Mouse (Mus musculus): ENCODE measurements around the gene Safb.
A peak's percentile ranks its signal among the peaks of the same experiment; 100 is the strongest.

Safb gene

DNA sequence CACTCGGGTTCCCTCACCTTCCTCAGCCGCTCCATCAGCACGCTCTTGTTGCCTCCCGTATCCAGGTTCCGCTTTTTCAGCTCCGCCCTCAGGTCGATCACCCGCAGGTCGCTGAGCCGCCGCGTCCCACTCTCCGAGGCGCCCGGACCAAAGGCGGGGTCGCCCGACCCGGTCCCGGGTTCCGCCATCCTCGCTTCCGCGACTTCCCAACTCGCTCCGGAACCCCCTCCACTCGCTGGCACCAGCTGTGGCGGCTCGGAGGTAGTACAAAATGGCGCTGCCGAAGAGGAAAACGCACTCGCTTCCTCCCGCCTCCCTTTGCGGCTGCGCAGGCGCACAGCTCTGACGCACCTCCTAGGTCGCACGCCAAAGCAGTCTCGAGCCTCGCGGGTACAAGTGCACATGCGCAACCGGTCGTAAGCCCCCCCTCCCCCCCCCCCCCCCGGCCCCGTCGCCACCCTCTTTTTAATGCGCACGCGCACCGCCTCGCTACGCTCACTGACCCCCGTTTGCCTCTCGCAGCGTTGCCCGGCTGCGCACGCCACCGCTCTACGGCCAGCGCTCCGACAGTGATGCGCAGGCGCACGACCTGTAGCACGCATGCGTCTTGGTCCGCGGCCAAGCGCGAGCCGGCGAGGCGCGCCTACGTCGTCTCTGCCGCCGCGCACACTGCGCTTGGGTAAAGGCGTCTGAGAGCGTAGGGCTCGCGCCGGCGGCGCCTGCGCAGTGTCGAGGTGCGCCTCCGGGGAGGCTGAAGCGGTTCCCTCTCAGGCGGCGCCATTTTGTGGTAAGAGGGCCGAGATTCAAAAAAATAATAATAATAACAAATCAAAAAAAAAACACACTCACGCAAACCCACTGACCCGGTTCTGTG is at the start of gene Safb, which contains the start of gene Safb2:
Gene Safb (plus strand): TSS at position 569 of the 874 bp plus-strand sequence.
Gene Safb2 (minus strand): TSS at position 329 of the 874 bp plus-strand sequence.
- peak; percentile 100 for DNase-seq

DNA sequence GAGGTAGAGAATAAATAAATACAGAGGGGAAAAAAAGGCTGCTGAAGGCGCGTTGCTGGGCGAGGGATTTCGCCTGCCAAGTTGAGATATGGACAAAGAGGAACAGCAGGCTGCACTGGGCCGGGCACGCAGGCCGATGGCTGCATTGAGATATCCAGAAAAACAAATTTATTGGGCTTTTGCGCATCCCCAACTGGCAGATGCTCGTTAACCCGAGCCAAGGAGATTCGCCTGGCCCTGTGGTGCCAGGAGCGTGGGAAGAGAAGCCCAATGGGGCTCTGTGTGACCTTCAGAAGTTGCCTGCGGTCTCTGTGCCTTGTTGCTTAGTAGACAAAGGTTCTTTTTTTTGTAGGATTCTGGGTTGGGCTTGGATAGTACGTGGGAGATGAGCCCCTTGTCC is 48.4 kb upstream of the Safb start:
- peak in 1 of 2 experiments; percentile 14 for DNase-seq

DNA sequence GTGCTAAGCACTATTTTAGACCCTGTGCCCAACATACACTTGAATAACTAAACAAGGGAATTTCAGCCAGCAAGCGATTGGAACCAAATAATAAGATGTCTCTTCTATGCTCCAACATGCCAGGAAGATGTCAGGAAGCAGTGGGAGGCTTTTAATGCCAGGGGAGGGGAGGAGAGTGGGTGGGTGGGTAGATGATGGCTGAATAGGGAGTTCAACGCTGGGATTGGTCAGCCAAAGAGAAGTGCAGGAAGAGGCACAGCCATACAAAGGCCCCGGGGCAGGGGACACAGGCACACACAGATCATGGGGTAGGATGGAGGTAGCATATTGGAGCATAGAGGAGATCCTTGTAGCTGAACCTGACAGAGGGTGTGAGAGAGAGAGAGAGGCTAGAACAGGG is 47.8 kb upstream of the Safb start:
- peak in 1 of 2 experiments; percentile 4 for DNase-seq

DNA sequence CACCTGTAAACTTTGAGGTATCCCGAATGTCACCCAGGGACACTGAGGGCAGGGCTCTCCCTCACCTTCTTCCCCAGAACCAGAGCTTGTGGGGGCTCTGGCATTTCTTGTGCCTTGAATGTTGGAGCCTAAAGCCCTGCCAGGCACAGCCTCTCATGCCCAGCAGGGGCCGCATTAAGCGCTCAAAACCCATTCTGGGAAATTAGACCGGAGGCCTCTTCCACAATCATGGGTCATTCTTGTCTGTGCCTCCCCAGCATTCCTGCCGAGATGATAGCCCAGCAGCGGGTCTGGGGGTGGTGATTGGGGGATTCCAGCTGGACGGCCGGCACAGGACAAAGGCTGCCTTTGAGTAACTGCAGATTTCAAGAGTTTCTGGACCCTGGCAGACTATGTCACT is 46.7 kb upstream of the Safb start:
- DNase-seq = peak in 1 of 2 experiments; percentile 36

DNA sequence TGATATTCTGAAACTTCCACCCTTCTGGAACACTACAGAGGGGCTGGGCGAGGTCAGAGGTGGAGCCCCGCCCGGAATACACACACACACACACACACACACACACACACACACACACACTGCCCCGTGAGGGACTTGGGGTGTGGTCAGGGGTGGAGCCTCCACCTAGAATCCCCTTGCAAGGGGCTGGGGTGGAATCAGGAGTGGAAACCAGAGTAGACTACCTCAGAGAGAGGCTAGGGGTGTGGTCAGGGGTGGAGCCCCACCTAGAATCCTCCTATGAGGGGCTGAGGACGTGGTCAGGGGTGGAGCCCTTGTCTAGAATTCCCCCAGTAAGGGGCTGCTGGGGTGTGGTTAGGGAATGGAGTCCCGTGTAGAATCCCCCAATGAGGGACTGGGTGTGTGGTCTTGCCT is 44.1 kb upstream of the Safb start:
- peak in 1 of 2 experiments; percentile 23 for DNase-seq

DNA sequence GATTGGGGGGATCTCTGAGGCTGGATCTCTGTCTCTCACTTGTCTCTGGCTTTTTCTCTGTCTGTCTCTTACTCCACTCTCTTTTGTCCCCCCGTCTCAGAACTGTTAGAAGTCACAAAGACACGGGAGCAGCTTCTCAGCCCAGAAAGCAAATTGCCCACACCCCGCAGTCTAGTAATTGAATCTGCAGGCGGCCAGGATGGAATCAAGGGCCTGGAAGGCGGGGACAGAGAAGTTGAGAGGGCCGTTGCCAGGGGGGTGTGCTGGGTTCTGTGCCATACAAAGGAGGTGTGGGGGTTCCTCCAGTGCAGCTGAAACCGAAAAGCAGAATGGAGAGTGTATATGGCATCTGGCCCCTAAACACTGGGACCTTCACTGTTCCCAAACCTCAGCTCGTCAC is 41.9 kb upstream of the Safb start:
- DNase-seq = peak in 1 of 2 experiments; percentile 11

DNA sequence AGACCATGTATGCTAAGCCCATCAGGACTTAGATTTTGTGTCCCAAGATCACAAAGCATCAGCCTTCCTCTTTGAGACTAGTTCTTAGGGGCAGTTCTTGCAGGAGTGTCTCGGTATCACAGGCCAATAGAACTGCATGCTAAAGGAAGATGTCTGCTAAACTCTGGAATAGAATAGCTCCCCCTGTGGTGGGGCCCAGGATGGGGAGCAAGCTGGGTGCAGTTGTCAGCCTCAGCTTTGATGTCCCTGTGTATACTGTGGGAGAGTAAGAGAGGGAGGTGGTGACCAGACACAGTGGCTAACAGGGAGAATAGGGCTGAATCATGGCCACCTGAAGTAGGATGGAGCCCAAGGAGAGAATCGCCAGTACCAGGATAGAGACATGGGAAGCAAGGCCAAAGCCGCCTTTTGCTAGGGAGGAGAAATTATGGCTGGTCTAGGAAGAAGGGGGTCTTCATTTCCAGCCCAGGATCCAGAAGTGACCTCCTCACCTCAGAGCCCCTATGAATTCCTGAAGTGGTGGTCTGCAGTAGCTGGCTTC is 40.9 kb upstream of the Safb start:
- peak in 1 of 2 experiments; percentile 5 for DNase-seq

DNA sequence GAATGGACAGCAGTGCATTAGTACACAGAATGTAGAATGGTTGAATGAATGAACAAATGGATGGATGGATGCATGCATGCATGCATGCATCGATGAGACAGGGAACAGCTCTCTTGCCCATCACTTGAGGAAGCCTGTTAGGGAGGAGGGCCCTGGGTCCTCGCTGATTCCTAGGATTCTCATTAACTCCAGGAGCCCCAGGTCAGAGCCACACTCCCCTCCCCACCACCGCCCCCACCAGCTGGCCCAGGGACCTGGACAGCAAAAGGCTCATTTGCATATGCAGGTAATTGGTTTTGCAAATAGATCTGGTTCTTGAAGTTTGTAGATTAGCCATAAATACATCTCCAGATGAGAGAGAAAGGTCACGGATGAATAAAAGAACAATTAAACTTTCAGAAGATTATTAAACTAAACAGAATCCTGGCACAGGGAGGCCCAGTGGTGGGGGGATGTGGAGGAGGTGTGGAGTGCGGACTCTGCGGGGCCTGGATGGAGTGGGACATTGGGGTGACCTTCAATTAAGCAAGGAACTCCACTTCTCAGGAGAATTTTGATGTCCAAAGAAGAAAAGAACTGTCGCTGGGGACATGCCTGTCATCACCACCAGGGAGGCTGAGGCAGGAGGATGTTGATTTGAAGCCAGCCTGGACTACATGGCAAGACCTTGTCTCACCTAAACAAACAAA is 39.8 kb upstream of the Safb start:
- DNase-seq = peak in 1 of 2 experiments; percentile 11

DNA sequence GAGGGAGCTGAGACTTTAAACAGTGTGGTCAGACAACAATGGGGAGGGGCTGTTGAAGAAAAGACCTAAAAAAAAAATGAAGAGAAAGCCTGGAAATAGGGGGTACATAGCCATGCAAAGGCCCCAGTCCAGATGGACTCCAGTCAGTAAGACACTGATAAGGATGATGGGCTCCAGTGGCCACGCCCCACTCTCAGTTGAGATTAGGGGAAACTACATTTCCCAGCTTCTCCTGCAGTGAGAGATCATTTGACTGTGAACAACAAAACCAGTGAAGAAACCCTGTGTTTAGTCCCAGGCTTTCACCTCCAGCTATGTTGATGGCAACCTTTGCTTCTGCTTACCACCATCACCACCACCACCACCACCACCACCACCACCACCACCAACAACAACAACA is 38.7 kb upstream of the Safb start:
- DNase-seq = peak in 1 of 2 experiments; percentile 14

DNA sequence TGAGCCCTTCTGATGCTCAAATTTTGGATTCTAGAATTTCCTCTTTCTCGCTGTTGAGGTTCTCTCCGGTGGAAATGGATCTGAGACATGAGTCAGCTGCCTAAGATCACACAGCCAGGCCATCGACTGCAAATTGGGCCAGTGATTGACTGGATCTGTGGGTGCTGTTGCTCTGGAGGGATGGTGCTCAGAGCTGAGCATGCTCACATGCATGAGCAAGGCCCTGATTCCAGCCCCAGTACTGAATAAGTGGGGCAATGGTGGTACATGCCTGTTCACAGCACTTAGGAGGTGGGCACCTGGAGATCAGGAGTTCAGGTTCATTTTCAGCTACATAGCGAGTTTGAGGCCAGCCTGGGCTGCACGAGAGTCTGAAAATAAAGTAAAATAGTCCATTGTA is 38.0 kb upstream of the Safb start:
- peak in 1 of 2 experiments; percentile 11 for DNase-seq

DNA sequence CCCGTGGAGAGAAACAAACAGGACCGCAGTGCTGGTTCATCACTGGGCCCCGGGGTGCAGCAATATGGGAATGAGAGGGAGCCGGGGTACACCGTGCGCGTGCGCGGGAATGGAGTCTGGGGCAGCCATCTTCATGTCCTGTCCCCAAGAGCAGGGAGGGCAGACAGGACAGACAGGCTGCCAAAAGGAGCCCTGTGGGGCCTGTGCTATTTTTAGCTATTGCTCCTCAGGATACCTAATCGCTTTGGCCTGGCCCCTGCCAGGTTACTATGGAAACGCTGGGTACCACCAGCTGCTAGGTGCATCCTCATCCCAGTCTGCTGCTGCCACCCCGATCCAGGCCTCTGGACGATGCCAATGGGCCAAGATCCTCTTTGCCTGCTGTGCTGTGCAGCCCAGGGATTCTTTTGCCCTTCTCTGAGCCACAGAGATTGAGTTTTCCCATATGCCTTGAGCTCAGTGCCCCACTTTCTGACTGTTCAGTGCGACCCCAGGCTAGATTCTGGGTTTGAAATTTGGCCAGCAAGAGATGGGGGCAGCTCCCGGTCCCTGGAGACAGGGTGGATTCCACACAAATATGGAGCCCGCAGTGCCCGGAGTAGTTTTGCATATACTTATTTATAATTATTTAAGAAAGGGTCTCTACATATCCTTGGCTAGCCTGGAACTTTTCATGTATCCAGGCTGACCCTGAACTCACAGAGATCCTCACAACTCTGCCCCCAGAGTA is 37.3 kb upstream of the Safb start:
- DNase-seq = peak in 1 of 2 experiments; percentile 13

DNA sequence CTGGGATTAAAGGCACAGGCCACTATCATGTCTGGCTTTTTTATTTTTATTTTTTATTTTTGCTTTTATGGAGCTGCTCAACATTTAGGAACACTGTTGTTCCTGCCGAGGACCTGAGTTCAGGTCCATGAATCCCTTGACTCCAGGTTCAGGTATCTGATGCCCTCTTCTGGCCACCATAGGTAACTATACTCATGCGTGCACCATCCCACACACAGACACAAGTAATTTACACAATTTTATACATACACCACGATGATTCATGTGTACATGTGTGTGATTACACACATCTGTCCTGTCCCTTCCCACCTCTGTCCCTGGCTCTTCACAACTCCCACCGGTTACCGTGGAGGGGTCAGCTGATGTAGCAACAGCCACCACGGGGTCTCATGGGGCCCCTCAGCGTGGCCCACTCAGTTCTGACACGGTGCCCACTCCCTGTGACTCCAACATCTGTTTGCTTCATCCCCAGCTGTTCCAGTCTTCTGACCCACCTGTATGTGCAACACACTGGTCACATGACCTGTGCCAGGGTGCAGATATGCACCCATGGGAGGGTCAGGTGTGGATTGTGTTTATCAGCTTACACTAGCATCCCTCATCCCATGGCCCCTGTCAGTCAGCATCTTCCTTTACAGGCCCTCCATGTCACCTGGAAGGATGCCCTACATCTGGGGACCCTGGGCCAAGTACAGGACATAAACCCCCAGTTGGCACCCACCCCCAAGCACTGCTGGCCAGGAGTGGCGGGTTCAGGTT is 36.6 kb upstream of the Safb start:
- DNase-seq = peak in 1 of 2 experiments; percentile 13

DNA sequence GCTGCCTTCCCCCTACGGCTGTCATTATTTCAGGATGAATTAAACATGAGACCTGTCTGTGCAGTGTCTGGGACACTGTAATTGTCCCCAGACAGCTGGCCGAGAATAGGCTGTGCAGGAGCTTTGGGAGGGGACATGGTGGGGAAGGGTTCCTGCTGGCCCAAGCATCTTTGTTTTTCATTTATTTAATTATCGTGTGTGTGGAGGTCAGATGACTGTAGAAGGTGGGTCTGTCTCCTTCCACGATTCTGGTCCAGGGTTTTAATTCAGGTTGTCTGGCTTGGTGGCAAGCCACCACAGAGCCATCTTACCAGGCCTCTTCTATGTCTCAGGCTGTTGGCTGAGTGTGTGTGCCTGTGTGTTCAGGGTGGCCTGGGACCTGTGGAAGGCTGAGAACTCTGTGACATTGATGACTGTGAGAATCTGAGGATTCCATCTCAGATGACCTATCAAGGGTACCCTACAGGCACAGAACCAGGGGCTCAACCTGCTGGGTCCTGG is 36.0 kb upstream of the Safb start:
- peak in 1 of 2 experiments; percentile 8 for DNase-seq

DNA sequence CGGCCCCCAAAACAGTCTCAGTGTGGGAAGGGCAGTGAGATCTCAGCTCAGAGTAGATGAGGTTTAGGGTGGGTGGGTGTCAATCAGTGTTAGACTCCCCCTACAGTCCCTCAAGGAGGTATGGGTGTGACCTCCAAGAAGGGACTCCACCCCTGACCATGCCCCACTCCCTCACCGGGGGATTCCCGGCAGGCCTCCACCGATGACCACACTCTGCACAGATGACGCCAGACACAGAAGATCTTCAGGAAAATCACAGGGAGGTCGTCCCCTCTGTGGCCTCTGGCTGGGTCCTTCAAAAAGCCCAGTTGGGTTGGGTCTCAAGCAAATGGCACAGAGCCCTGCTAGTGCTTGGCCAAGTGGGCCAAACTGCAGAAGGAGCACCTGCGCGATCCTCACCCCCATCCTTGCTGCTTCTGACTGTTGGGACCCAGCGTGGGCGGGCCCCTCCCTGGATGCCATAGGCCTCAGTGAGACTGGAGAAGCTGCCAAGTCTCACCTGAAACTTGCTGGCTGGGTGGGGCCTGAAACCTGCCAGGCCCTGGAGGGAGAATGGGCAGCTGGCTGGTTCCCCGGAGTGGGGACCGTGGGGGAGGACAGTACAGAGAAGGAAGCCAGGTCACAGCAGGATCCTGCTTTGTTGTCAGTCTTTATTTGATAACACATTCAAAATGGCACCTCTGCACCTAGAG is 33.7 kb upstream of the Safb start:
- DNase-seq = peak in 1 of 2 experiments; percentile 51

DNA sequence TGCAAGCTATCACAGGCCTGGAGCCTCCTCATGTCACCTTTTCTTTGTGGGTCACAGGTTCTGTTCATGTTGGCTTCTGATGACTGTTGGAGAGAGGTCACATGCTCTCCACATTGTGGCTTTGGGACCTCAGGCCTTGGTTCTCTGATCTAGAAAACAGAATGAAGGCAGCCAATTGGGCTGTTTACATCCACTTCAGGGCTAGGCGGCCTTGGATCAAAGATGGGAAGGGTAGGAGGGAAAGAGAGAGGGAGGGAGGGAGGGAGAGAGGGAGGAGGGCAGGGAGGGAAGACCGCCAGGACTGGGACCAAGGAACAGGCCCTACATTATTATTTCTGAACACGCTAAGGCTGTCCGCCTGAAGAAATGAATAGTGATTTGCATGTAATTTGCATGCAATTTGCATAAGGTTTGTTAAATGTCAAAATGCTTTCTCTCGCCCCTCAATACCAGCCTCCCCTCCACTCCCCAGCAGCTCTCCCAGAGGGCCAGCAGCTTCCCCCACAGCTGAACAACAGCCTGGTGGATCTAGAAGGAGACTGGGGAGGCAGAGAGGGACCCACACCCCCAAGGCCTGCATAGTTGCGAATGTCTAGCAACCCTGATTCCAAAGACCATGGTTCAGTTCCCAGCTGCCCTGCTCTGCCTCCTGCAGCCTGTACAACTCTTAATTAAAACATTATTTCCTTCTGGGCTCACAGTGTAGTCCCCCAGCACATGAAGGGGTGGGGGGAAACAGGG is 32.6 kb upstream of the Safb start:
- peak in 1 of 2 experiments; percentile 17 for DNase-seq

DNA sequence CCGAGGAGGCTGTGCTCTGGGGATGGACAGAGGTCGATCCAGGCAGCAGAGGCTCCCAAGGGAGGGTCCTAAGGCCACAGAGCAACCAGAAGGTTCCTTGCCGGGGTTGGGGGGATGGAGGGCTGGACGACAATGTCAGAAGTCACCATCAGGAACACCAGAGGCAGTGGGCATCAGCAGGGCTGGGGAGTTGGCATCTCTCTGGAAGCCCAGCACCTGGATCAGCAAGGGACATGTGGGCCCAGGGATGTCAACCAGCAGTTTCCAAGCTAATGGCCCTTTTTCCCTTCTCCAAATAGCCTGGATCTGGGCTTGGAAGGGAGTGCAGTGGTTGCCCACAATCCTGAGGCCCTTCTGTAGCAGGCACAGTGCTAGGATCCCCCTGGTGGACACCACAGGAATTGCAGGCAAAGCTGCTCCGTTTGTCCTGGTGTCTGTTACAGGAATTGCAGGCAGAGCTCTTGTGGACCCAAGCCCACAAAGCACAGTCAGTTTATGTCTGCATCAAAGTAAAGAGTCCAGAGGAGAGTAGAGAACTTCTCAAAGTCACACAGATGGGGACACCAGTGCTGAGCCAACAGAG is 31.8 kb upstream of the Safb start:
- peak; percentile 57 to 80 for DNase-seq

DNA sequence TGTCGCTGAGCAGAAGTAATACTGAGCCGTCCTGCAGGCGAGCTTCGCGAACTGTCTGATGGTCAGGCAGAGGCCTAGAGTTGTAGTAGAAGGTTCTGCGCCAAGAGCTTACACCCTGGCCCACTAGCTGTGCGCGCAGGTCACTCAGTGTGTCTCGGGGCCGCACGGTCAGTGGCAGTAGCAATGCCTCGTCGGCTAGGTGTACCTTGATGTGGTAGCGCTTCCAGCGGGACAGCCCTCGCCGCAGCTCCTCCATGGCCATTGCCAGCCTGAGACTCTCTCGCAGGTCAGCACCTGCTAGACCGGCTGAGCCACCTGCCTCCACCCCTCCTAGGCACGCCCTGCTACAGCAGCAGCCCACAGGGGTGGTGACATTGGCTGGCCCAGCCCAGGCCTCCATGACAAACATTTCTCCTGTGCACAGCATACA is 30.5 kb upstream of the Safb start, which contains the start of gene Gm20219:
Gene Gm20219 (minus strand): TSS at position 266 of the 430 bp plus-strand sequence.
- peak; percentile 66 to 84 for DNase-seq

DNA sequence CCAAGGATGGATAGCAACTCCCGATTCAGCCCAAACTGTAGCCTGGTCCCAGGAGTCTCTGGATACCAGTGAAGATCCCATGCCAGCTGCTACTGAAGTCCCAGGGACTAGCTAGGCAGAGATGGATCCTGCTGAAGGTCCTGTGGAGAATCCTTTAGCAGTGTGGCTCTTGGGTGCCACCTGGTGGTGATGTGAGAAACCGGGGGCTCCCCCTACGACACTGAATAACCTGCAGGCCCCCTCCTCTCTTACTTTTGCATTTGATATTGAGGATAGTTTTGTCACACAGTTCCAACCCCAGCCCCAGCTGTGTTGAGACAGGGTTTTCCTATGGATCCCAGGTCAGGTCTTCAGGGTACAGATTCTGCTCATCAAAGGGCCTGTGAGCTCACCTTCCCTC is 26.2 kb upstream of the Safb start:
- peak; percentile 64 to 75 for DNase-seq

DNA sequence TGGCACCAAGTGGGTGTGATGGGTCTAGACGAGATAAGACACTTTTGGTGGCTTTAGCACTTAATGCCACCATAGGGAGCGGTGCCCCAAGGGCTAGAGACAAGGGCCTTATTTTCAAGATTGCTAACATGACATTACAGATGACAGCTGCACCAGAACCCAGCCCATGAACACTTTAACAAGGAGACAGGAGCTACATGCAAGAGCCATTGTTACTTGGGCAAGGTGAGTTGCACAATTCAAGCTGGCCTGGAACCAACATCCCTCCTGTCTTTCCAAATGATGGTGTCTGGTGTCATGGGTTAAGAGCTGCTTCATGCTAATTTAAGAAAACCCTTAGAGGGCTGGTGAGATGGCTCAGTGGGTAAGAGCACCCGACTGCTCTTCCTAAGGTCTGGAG is 25.2 kb upstream of the Safb start:
- no peak for DNase-seq

DNA sequence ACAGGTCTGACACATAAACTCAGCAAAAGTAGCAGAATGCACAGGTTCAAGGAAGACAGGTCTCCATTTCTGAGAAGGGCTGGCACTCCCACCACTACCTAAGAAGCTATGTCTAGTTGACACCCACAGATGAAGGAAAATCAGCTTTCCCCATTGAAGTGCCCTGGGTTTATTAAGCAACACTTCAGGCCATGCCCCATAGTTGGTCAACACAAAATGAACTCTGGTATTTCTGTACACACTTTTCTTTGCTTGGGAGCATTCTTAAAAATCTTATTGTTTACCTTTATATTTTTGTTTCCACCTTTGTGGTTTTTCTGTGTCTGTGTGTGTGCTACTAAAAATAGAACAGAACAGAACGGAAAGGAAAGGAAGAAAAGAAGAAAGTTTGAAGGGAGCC is 24.5 kb upstream of the Safb start:
- no peak for DNase-seq

Data from lung, postnatal 4 days (tissue).